Mouse (Mus musculus) megakaryocyte-erythroid progenitor cell, adult 5-6 weeks (primary cell): ENCODE data around the gene Nfia. TPM values are rescaled to one million over a fixed set of nuclear protein-coding genes. Genes with fewer than 3 reads are reported as not detected.

Source experiments
- ATAC-seq: replicated peaks from 2 replicates; pipeline ENCODE4 v1.8.0; 2016; ENCODE audit warnings: mild to moderate bottlenecking, inconsistent platforms; ENCODE audit not compliant: severe bottlenecking, poor library complexity, low FRiP score, low TSS enrichment
- total RNA-seq, 2 experiments: library from RNA; stranded (forward) in 1 of 2; stranded (reverse) in 1 of 2; fragments of 200-1000, 215-1000 nt in 1 of 2; fragments of >200 nt in 1 of 2; fragmentation: Nextera tagmentation in 1 of 2; gene quantifications; 2 replicates each; pipeline ENCODE4 v1.2.3; 2014 to 2017

Nfia gene
- total RNA-seq, 2 experiments from 2014 or later: 33.0 to 212 TPM

- peak; percentile 66 for ATAC-seq
Observed at GRCm38 (mm10) chr4:97827115-97827514, 54.6 kb downstream of the Nfia start.

DNA sequence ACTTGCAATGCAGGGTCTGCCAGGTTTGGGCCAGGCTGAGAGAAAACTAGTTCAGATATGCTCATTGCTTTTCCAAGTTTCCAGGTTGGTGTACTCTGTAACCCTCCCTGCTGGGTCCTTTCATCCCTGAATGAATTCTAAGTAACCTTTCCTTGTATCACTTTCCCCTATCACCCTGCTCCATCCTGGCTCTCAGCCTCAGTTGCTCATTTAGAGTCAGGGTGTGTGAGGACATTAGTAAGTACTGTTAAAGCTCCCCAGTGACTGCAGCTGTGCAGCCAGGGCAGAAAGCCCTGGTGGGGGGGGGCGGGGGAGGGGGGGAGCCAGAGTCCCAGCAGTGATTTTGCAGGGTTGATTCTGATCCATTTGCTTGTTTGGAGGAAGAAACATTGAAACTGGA lies 56.0 kb downstream of the Nfia start:
- ATAC-seq: no peak

GRCm38 (mm10) chr4:97829336-97830050 lies 57.0 kb downstream of the Nfia start:
- no peak for ATAC-seq

DNA sequence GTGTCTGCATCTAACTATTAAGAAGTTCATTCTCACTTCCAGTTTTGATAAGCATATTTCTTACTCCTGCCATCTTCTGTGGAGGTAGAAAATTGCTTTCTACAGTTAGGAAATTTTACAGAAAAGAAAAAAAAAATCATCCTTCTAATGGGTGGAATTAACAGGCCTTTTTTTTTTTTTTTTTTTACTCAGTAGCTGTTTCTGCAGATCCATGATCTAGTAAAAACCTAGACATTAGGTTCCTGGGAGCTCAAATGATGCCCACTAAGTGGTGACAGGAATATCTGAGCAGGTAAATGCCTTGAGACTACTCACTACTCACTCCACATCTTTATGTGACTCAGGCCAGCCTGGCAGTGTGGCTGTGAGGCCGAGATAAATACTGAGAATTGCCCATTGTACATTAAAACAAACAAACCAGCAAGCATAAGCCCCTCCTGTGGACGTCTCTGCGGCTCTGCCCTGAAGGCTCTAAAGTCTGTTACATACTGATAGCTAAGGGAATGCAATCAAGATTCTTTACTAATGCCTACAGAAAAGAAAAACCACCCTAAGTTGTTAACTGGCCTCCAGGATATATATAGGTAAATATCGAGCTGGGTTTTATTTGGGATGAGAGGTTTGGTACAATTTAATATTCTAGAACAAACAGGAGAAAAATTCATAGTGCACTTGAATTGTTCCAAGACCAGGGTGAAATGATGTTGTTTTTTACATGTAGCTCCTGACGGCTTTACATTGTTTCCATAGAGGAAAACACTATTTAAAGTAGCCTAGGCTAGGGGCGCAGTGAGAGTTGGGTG lies 57.7 kb downstream of the Nfia start:
- ATAC-seq: peak; percentile 81

DNA sequence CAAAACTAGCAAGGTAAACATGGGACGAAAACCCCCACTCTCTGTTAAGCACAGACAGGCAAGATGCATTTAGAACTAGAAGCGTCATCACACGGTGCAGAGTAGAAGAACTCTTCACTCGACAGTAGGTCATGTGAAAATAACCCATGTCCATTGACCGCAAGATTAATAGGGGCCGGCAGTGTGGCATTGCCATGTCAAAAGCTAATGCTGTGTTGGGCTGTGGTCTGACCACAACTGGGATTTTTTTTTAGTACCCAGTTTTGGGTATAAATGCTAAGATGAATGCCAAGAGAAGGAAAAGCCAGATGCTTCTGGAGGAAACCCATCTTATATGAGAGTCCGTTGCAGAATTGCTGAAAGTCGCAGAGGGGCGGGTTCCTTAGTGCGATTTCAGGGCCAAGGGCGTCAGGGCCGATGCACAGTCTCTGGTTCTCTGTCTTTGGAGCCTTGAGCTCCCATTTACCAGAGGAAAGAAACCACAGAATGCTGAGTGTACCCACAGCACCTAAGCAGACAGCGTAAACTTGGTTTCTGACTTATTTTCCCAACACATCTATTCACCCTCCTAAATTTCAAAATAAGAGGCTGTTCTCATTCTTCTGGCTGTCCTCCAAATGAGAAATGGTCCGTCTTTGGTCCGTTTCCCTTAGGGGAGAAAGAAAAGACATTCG lies 58.5 kb downstream of the Nfia start:
- ATAC-seq: 0 out of 2 replicates have a peak, but pooled peaks have one; percentile 3

DNA sequence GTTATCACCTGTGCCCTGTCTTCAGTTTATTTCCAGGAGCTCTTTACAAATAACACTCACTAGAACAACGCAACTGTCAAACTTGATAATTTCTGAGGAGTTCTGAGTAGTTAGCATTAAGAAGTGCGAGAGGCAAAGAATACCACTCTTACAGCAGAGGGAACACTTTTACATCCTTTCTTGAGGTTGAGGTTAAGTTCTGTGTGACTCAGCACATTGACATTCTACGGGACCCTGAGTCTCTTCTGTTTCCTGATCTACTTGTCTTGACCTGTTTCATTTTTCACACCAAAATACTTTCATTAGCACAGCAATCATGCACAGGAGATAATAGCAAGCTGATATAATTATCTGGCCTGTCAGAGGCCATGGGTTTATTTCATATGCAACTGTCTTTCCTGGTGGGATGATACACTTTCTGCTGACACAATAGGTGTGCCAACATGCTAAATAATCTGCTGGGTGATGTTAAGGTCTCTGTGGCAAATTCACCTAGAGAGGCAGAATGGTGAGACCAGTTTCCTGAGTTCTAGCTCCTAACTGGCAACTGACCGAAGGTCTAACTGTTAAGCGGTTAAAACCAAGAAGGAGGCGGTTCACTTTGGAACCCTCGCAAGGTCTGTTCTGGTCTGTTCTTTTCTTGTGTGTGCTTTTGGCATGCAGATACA lies 59.2 kb downstream of the Nfia start:
- peak; percentile 48 for ATAC-seq

DNA sequence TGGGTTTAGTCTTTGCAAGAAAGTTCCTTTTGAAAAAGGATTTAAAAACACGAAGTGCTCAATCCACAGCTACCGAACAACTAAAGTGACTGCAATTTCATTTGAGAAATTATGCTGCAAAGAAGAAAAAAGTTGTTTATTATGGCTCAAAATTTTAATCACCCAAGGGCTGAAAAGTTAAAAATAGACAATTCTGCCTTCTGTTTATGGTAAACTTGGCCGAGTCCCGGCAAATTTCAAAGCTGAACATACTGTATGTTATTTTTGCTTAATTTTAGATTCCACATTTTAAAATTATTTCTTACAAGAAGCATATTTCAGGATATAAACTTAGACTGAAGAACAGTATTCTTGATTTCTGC lies 59.7 kb downstream of the Nfia start:
- no peak for ATAC-seq

DNA sequence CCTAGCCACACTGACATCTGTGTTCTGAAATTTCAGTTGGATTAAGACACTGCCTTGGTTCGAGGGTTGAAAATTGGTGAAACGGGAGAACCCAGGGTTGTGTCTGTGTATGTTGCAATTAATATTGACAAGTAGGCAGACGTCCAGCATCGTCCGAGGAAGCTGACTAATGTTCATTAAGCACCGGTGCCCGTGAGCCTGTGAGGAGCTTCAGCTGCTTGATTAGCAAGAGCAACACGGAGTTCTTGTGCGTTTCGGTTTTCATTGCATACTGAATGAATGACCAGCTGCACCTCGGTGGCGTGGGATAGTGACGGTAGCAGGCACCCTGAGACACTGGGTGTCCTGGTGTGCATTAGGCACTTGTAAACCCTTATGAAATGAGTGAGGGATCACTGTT lies 64.3 kb downstream of the Nfia start:
- ATAC-seq: no peak

DNA sequence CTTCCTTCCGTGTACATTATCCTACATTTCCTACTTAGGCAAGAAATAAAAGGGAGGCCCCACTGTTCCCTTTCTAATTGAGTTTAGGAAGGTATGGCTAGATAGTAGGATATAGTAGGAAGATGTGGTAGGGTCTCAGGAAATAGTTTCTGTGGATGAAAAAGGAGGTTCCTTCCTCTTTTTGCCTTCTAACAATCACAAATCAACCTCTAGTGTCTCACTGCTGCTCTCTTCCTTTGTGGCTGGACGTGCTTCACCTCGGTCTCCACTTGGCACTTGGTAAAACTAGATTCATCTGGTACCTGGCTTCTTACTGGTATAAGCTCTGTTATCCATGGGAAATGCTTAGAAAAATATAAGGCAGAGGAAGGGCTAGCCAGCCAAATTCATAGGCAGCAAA lies 65.2 kb downstream of the Nfia start:
- no peak for ATAC-seq

DNA sequence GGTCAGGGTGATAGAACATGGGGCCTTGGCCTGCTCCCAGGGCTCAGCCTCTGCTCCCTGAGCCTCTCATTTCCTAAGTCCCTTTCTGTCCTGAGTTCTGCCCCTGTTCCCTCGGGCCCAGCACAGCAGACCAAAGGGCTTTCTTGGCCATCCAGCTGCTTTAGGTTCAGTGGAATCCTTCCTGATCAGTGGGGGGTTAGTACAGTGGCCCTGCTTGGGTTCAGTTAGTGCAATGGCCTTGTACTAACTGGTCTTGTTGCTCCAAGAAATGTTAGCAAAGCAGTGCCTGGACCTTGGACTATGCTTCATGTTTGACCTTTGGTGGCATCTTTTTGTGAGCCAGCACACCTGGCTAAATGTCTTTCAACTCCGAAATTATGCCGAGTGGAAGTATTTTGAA lies 66.1 kb downstream of the Nfia start:
- 0 out of 2 replicates have a peak, but pooled peaks have one; percentile 26 for ATAC-seq

- ATAC-seq: no peak
Observed at GRCm38 (mm10) chr4:97839406-97840101, 67.0 kb downstream of the Nfia start.

DNA sequence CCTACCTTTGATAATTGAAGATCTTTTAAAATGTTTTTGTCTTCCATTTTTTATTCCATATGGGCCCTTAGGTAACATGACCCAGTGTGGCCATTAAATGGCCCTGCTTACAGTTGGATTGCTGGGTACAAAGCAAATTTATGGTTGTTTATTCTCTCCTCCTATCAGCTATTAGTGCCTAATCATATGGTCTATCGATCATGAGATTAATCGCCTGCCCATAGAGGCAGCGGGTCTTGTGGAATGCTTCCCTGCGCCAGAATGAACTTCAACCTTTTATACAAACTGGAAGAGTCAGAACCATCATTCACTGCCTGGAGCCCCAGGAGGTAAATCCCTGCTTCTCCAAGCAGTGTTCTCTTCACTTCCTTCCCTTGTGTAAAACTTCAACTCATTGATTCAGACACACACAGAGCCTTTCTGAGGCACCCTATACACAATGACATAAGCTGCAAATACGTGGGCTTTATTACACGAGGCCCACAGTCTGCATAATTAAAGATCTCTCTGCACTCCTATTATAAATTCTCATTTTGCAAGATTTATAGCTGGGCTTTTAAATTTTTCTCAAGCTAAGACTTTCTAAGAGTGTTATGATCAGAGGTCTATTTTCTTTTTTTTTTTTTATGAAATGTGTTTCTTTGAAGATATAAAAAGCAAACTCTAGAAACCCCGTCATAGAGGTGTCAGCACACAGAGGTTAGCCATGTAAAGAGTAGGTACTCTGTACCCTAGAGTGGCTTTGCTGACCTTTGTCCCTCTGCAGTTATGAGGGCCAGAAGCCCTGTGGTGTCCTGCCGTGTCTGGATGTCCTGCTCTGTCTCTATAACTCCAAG lies 67.9 kb downstream of the Nfia start:
- no peak for ATAC-seq

- 0 out of 2 replicates have a peak, but pooled peaks have one; percentile 5 for ATAC-seq
Observed at GRCm38 (mm10) chr4:97841063-97841595, 68.6 kb downstream of the Nfia start.

GRCm38 (mm10) chr4:97841745-97842144 lies 69.2 kb downstream of the Nfia start:
- no peak for ATAC-seq

GRCm38 (mm10) chr4:97843981-97844690 lies 71.6 kb downstream of the Nfia start:
- no peak for ATAC-seq

DNA sequence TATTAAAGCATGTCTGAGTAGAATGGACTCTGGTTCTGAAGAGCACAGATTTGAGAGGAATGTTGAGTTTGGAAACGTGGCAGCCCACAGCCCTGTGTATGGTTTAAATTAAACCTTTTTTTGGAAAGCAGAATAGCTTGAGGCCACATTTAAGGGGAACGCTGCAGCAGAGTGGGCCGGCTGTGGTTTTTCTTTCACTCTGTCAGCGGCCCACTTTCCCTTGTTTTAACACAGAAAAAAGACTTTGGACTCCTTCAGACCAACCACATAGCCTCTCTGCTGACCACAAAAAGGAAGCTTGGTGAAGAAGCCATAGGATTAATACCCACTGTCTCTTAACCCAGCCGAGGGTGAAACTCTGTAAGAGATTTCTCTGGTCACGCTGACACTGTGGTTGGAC lies 72.4 kb downstream of the Nfia start:
- no peak for ATAC-seq

DNA sequence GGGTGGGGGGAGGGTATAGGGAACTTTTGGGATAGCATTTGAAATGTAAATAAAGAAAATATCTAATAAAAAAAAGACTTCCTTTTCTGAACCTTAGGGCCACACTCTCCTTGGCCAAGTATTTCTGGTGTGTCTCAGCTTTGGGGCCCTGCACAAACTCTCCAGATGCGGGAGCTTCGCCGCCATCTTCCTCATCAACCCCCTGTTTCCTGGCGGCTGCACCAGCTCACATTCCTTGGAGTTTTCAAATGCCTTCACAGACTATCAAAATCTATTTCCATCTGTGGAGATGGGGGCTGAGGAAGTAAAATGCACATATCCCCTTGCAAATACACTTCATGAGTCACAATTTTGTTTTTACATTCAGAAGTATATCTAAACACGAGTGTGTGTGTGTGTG lies 75.1 kb downstream of the Nfia start:
- ATAC-seq: no peak

- peak; percentile 58 for ATAC-seq
Observed at GRCm38 (mm10) chr4:97850991-97851390, 78.5 kb downstream of the Nfia start.
